Mouse (Mus musculus) gastrocnemius, adult 8-10 months (tissue): ENCODE measurements around the gene Ccl9. TPM values are rescaled to one million over a fixed set of nuclear protein-coding genes. Genes with fewer than 3 reads are reported as not detected.

Source experiments
- DNase-seq, 2 experiments: peaks; one replicate each; pipeline ENCODE4 v3.0.0; 2022; ENCODE audit warnings: low spot score in 2 of 2
- total RNA-seq, 4 experiments: library from RNA; stranded (reverse); gene quantifications; 2 replicates each; pipeline ENCODE4 v1.2.4; 2022

Gene Ccl9
- total RNA-seq, 4 experiments from 2014 or later: 0.07 to 2.7 (median 1.4) TPM

GRCm38 (mm10) chr11:83538705-83539314, 39.6 kb downstream of the Ccl9 start:
- no peak for DNase-seq

- no peak for DNase-seq
Measured at GRCm38 (mm10) chr11:83536831-83537230, 41.6 kb downstream of the Ccl9 start.

GRCm38 (mm10) chr11:83534609-83535423, 43.6 kb downstream of the Ccl9 start:
- peak; percentile 44 to 54 for DNase-seq

DNA sequence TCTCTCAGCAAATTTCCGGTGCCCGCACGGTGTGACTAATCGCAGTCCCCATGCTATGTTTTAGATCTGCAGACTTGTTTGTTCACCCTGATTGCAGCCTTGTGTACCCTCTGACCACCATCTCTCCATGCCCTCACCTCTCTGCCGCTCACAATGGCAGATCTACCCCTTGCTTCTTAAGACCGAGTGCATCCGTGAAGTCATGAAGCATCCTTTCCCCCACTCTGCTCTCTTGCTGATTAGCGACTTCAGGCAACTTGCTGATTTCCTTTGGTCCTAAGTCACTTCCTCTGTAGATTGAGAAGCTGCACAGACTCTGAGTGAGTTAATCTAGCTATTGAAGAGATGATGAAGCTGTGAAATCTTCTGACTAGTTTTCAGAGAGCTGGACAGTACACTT, 44.3 kb downstream of the Ccl9 start:
- DNase-seq: no peak

DNA sequence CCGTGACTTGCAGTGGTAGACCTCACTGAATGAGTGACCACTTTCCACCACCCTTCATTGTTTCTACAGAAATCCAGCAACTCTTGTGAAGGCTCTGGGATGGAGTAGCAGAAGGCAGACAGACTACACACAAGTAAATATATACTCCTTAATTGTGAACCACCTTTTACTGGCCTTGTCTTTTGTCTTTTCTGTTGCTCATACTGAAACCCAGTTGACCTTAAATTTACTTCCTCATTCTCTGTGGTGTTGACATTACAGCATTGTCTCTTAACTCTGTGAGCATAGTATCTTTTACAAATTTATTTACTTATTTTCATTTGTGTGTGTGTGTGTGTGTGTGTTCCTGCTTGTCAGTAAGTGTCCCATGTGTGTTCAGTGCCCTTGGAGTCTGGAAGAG, 45.2 kb downstream of the Ccl9 start:
- DNase-seq: no peak

GRCm38 (mm10) chr11:83530360-83530759, 48.1 kb downstream of the Ccl9 start, which contains the start of gene Ccl5:
Gene Ccl5, minus strand, starts transcription at chr11:83530518.
- DNase-seq: no peak

DNA sequence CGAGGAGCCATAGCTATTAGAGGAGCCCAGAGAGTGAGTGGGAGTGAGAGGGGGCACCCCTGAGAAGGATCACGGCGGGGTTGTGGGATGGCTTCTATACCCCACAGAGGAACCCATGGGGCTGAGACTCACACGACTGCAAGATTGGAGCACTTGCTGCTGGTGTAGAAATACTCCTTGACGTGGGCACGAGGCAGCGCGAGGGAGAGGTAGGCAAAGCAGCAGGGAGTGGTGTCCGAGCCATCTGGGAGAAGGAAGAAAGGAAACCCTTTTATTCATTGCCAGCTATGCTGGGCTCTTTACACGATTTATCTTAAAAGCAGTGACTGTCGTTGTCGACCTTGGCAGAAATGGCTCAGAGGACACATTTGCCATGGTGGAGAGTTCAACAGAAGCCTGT, 49.4 kb downstream of the Ccl9 start:
- no peak for DNase-seq

Other genes starting within 250 kb of the Ccl9 start
- under 1 TPM; 0.19 to 0.63 (median 0.49) TPM for gene Rasl10b, start 169.5 kb downstream of the Ccl9 start, total RNA-seq
- gene Gas2l2, start 149.2 kb downstream of the Ccl9 start, total RNA-seq: not detected
- not detected for gene 1700020L24Rik, start 141.0 kb downstream of the Ccl9 start, total RNA-seq
- 1 to 10 TPM; 1.7 to 2.6 (median 2.1) TPM for gene Mmp28, start 115.6 kb downstream of the Ccl9 start, total RNA-seq
- 10 to 100 TPM; 17.5 to 28.4 (median 22.8) TPM for gene Taf15, start 105.5 kb downstream of the Ccl9 start, total RNA-seq
- gene Heatr9, start 56.5 kb downstream of the Ccl9 start, total RNA-seq: not detected
- not detected for gene Ccl5, start 48.1 kb downstream of the Ccl9 start, total RNA-seq
- gene Ccl6, start 14.5 kb upstream of the Ccl9 start, total RNA-seq: 1 to 10 TPM in 3 of 4 experiments, under 1 TPM in 1; 0.73 to 4.7 (median 2.2) TPM
- gene Rpl9-ps1, start 67.0 kb upstream of the Ccl9 start, total RNA-seq: not detected
- not detected for gene Ccl3, start 70.7 kb upstream of the Ccl9 start, total RNA-seq
- not detected for gene Ccl4, start 83.9 kb upstream of the Ccl9 start, total RNA-seq
- 1 to 10 TPM in 1 of 4 experiments, not detected in 3; 1.2 TPM for gene Wfdc17, start 125.4 kb upstream of the Ccl9 start, total RNA-seq
- gene Wfdc18, start 130.4 kb upstream of the Ccl9 start, total RNA-seq: not detected
- gene Wfdc21, start 168.3 kb upstream of the Ccl9 start, total RNA-seq: under 1 TPM in 1 of 4 experiments, not detected in 3; 0.79 TPM
- 1 to 10 TPM; 8.2 to 9.1 (median 8.6) TPM for gene Heatr6, start 175.1 kb upstream of the Ccl9 start, total RNA-seq